Mouse (Mus musculus): ENCODE measurements around the gene Alpk3. TPM values are rescaled to one million over a fixed set of nuclear protein-coding genes. Genes with fewer than 3 reads are reported as not detected.

The Alpk3 gene
- 0.22 TPM in 1 of 2 replicates, not detected in the other for polyA plus RNA-seq (2011; ENCODE audit: insufficient read depth, insufficient read length, low replicate concordance, missing spikeins)

- H3K4me3 ChIP-seq (replicated peaks; ENCODE audit: control insufficient read depth, low read depth, low read length), result no peak within 1 kb of the TSS
- no peaks in the 10 kb centered on the region; the same call in 1 of the 2 replicates for H3K4me1 ChIP-seq (ENCODE audit: control insufficient read depth, insufficient read depth, low read length)
- WGBS, result 62% methylated on average over 27 of the region's 27 CpGs
- TF ChIP-seq POLR2A (IDR thresholded peaks at IDR 0.05; ENCODE audit: borderline replicate concordance, control insufficient read depth, low read depth, low read length) (no peak), CTCF (IDR thresholded peaks at IDR 0.05; ENCODE audit: control insufficient read depth, insufficient read depth, low read length) (no peak)
- no peak within 1 kb of the TSS for H3K27ac ChIP-seq (ENCODE audit: control insufficient read depth, insufficient read depth, low read depth, low read length, poor library complexity)
Measured at GRCm38 (mm10) chr7:81057471-81057870, at the start of gene Alpk3. Gene Alpk3 (plus strand): TSS chr7:81057600.

GRCm38 (mm10) chr7:81008285-81008684 lies 49.1 kb upstream of the Alpk3 start:
- TF ChIP-seq POLR2A (IDR thresholded peaks at IDR 0.05; ENCODE audit: borderline replicate concordance, control insufficient read depth, low read depth, low read length) (no peak), CTCF (IDR thresholded peaks at IDR 0.05; ENCODE audit: control insufficient read depth, insufficient read depth, low read length) (no peak)
- Histone ChIP-seq H3K4me1 (ENCODE audit: control insufficient read depth, insufficient read depth, low read length) (peaks cover 4% of the 10 kb centered on the region; the same call in 1 of the 2 replicates), H3K4me3 (replicated peaks; ENCODE audit: control insufficient read depth, low read depth, low read length) (no peak overlapping the region), H3K27ac (ENCODE audit: control insufficient read depth, insufficient read depth, low read depth, low read length, poor library complexity) (no peak overlapping the region)
- WGBS, result 65% methylated on average over 3 of the region's 3 CpGs

- Histone ChIP-seq H3K4me1 (ENCODE audit: control insufficient read depth, insufficient read depth, low read length) (no peaks in the 10 kb centered on the region; the same call in 1 of the 2 replicates), H3K27ac (ENCODE audit: control insufficient read depth, insufficient read depth, low read depth, low read length, poor library complexity) (no peak overlapping the region), H3K4me3 (replicated peaks; ENCODE audit: control insufficient read depth, low read depth, low read length) (no peak overlapping the region)
- 93% methylated on average over 3 of the region's 3 CpGs for whole genome bisulfite sequencing
- no peak for TF ChIP-seq CTCF (IDR thresholded peaks at IDR 0.05; ENCODE audit: control insufficient read depth, insufficient read depth, low read length)
- TF ChIP-seq POLR2A (IDR thresholded peaks at IDR 0.05; ENCODE audit: borderline replicate concordance, control insufficient read depth, low read depth, low read length), result no peak
Measured at GRCm38 (mm10) chr7:81011576-81011975, 45.8 kb upstream of the Alpk3 start.

- WGBS, result 90% methylated on average over 11 of the region's 11 CpGs
Measured at GRCm38 (mm10) chr7:81020307-81020706, 37.1 kb upstream of the Alpk3 start.

GRCm38 (mm10) chr7:81022731-81023130 lies 34.7 kb upstream of the Alpk3 start:
- Histone ChIP-seq H3K4me1 (ENCODE audit: control insufficient read depth, insufficient read depth, low read length) (no peaks in the 10 kb centered on the region), H3K27ac (ENCODE audit: control insufficient read depth, insufficient read depth, low read depth, low read length, poor library complexity) (no peak overlapping the region), H3K4me3 (replicated peaks; ENCODE audit: control insufficient read depth, low read depth, low read length) (no peak overlapping the region)
- TF ChIP-seq POLR2A (IDR thresholded peaks at IDR 0.05; ENCODE audit: borderline replicate concordance, control insufficient read depth, low read depth, low read length) (no peak), CTCF (IDR thresholded peaks at IDR 0.05; ENCODE audit: control insufficient read depth, insufficient read depth, low read length) (no peak)

More at GRCm38 (mm10) chr7:81020307-81020706, 37.1 kb upstream of the Alpk3 start:
- Histone ChIP-seq H3K4me3 (replicated peaks; ENCODE audit: control insufficient read depth, low read depth, low read length) (no peak overlapping the region), H3K4me1 (ENCODE audit: control insufficient read depth, insufficient read depth, low read length) (no peaks in the 10 kb centered on the region), H3K27ac (ENCODE audit: control insufficient read depth, insufficient read depth, low read depth, low read length, poor library complexity) (no peak overlapping the region)
- TF ChIP-seq CTCF (IDR thresholded peaks at IDR 0.05; ENCODE audit: control insufficient read depth, insufficient read depth, low read length) (no peak), POLR2A (IDR thresholded peaks at IDR 0.05; ENCODE audit: borderline replicate concordance, control insufficient read depth, low read depth, low read length) (no peak)

- no peaks in the 10 kb centered on the region for H3K4me1 ChIP-seq (ENCODE audit: control insufficient read depth, insufficient read depth, low read length)
- TF ChIP-seq CTCF (IDR thresholded peaks at IDR 0.05; ENCODE audit: control insufficient read depth, insufficient read depth, low read length), result no peak
- TF ChIP-seq POLR2A (IDR thresholded peaks at IDR 0.05; ENCODE audit: borderline replicate concordance, control insufficient read depth, low read depth, low read length), result no peak
- no peak overlapping the region for H3K27ac ChIP-seq (ENCODE audit: control insufficient read depth, insufficient read depth, low read depth, low read length, poor library complexity)
- H3K4me3 ChIP-seq (replicated peaks; ENCODE audit: control insufficient read depth, low read depth, low read length), result no peak overlapping the region
- WGBS, result 82% methylated on average over 5 of the region's 5 CpGs
Measured at GRCm38 (mm10) chr7:81024118-81024517, 33.3 kb upstream of the Alpk3 start.

- no peak for TF ChIP-seq CTCF (IDR thresholded peaks at IDR 0.05; ENCODE audit: control insufficient read depth, insufficient read depth, low read length)
- no peak for TF ChIP-seq POLR2A (IDR thresholded peaks at IDR 0.05; ENCODE audit: borderline replicate concordance, control insufficient read depth, low read depth, low read length)
- WGBS, result 97% methylated on average over 9 of the region's 9 CpGs
- H3K27ac ChIP-seq (ENCODE audit: control insufficient read depth, insufficient read depth, low read depth, low read length, poor library complexity), result no peak overlapping the region
- H3K4me1 ChIP-seq (ENCODE audit: control insufficient read depth, insufficient read depth, low read length), result no peaks in the 10 kb centered on the region
- H3K4me3 ChIP-seq (replicated peaks; ENCODE audit: control insufficient read depth, low read depth, low read length), result no peak overlapping the region
Measured at GRCm38 (mm10) chr7:81024651-81025050, 32.7 kb upstream of the Alpk3 start.

- TF ChIP-seq CTCF (IDR thresholded peaks at IDR 0.05; ENCODE audit: control insufficient read depth, insufficient read depth, low read length), result no peak
- no peak for TF ChIP-seq POLR2A (IDR thresholded peaks at IDR 0.05; ENCODE audit: borderline replicate concordance, control insufficient read depth, low read depth, low read length)
- Histone ChIP-seq H3K4me3 (replicated peaks; ENCODE audit: control insufficient read depth, low read depth, low read length) (no peak overlapping the region), H3K4me1 (ENCODE audit: control insufficient read depth, insufficient read depth, low read length) (no peaks in the 10 kb centered on the region), H3K27ac (ENCODE audit: control insufficient read depth, insufficient read depth, low read depth, low read length, poor library complexity) (no peak overlapping the region)
- 94% methylated on average over 2 of the region's 2 CpGs for WGBS
Measured at GRCm38 (mm10) chr7:81025751-81026150, 31.6 kb upstream of the Alpk3 start.

- WGBS, result 71% methylated on average over 2 of the region's 2 CpGs
- H3K4me1 ChIP-seq (ENCODE audit: control insufficient read depth, insufficient read depth, low read length), result no peaks in the 10 kb centered on the region
- H3K4me3 ChIP-seq (replicated peaks; ENCODE audit: control insufficient read depth, low read depth, low read length), result no peak overlapping the region
- TF ChIP-seq POLR2A (IDR thresholded peaks at IDR 0.05; ENCODE audit: borderline replicate concordance, control insufficient read depth, low read depth, low read length), result no peak
- H3K27ac ChIP-seq (ENCODE audit: control insufficient read depth, insufficient read depth, low read depth, low read length, poor library complexity), result no peak overlapping the region
Measured at GRCm38 (mm10) chr7:81039711-81040110, 17.7 kb upstream of the Alpk3 start.

Measured in bone marrow, adult 2 months (tissue).